Mouse (Mus musculus) forebrain, embryonic 11.5 days (tissue): ENCODE data around the gene Acss3. TPM values are rescaled to one million over a fixed set of nuclear protein-coding genes. Genes with fewer than 3 reads are reported as not detected.

Experiments
- ATAC-seq: fragments of 200-750 bp; cut with Nextera tagmentation; replicated peaks from 2 replicates; pipeline ENCODE4 v1.8.0; 2017; ENCODE audit warnings: moderate TSS enrichment; ENCODE audit not compliant: low FRiP score
- DNase-seq: peaks from one replicate; pipeline ENCODE4 v3.0.0-alpha.2; 2017; ENCODE audit warnings: low spot score
- H3K27ac ChIP-seq: fragments of 300-500 bp; sonication (generic); 2 replicates; pipeline ENCODE4 v1.5.1; 2014; ENCODE audit warnings: low read depth, low read length
- H3K27me3 ChIP-seq: fragments of 300-500 bp; sonication (generic); 2 replicates; pipeline ENCODE4 v1.6.1; 2014; ENCODE audit warnings: mild to moderate bottlenecking, low read length, mixed read lengths; ENCODE audit not compliant: control insufficient read depth, insufficient read depth
- H3K36me3 ChIP-seq: fragments of 300-500 bp; sonication (generic); 2 replicates; pipeline ENCODE4 v1.6.1; 2014; ENCODE audit warnings: mild to moderate bottlenecking, low read length, moderate library complexity, mixed read lengths; ENCODE audit not compliant: control insufficient read depth, insufficient read depth
- H3K4me1 ChIP-seq: fragments of 300-500 bp; sonication (generic); replicated peaks from 2 replicates; pipeline ENCODE4 v1.6.1; 2014; ENCODE audit warnings: low read length, mixed read lengths; ENCODE audit not compliant: control insufficient read depth, insufficient read depth
- H3K4me2 ChIP-seq: fragments of 300-500 bp; sonication (generic); 2 replicates; pipeline ENCODE4 v1.6.1; 2014; ENCODE audit warnings: low read depth, mild to moderate bottlenecking, low read length, moderate library complexity, mixed read lengths; ENCODE audit not compliant: severe bottlenecking
- H3K4me3 ChIP-seq: fragments of 300-500 bp; sonication (generic); 2 replicates; pipeline ENCODE4 v1.5.1; 2014; ENCODE audit warnings: low read depth, low read length
- H3K9ac ChIP-seq: fragments of 300-500 bp; sonication (generic); 2 replicates; pipeline ENCODE4 v1.6.1; 2014; ENCODE audit warnings: low read length
- H3K9me3 ChIP-seq: fragments of 300-500 bp; sonication (generic); 2 replicates; pipeline ENCODE4 v1.6.1; 2016; ENCODE audit warnings: low read length, mixed read lengths; ENCODE audit not compliant: control insufficient read depth
- WGBS: fragments of 180-500 bp; shearing (Covaris S2); extraction: QIAGEN DNeasy Blood & Tissue Kit; methylation state at CpG from one replicate; pipeline ENCODE4 v1.1.7; 2014; 5-methylcytosine and 5-hydroxymethylcytosine counted together
- polyA plus RNA-seq: library from polyadenylated mRNA; unstranded; fragments of >200 nt; fragmentation: Nextera tagmentation; extraction: Ambion mirVana; gene quantifications from 2 replicates; pipeline ENCODE4 v1.2.1, GENCODE M21; 2014

The Acss3 gene
- polyA plus RNA-seq, 1 experiment from 2014 or later, result 3.4 TPM

DNA sequence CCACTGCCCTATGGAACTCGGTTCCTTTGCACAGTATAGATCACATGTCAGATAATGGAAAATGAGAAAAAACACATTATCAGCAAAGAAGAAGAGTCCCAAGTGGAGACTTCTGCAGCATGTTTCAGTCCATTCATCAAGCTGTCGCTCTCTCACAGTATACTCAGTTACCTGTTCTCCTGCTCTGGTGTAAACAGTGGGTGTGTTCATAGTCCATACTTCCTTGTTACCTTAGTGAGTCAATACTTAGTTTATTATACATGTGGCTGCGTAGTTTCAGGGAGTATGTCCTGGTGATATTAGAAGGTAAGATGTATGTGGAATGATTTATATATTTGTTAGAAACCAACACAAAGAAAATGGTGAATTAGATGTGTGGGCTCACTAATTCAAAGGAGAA, 198.7 kb downstream of the Acss3 start:
- H3K9ac ChIP-seq, result no peak overlapping the region
- no peak for DNase-seq
- no peaks in the 10 kb centered on the region for H3K9me3 ChIP-seq
- no peak for ATAC-seq
- no peaks in the 10 kb centered on the region for H3K27me3 ChIP-seq
- H3K27ac ChIP-seq, result no peak overlapping the region
- no peaks in the 10 kb centered on the region for H3K36me3 ChIP-seq
- H3K4me3 ChIP-seq, result no peak overlapping the region
- H3K4me2 ChIP-seq, result no peak overlapping the region
- WGBS, result 97% methylated on average over 3 of the region's 3 CpGs
- H3K4me1 ChIP-seq, result no peaks in the 10 kb centered on the region

DNA sequence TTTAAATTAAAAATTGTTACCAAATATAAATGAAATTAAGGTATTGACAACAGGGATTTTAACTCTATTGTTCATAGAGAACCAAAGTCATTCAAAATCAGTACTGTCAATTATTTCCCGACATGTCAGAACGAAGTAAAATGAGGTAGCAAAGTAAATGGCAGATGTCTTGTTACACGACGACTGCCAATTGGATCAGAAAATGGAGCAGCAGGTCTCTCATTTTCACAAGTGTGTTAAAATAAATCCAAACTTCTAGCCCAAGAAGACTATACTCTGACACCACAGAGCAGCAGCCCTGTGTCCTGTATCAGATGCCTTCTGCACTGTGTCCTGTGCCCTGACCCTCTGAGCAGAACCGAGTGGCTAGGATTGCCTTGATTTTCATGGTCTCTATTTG, 199.1 kb downstream of the Acss3 start:
- Histone ChIP-seq H3K27ac (no peak overlapping the region), H3K36me3 (no peaks in the 10 kb centered on the region), H3K4me1 (no peaks in the 10 kb centered on the region), H3K27me3 (no peaks in the 10 kb centered on the region), H3K9me3 (no peaks in the 10 kb centered on the region), H3K4me3 (no peak overlapping the region), H3K9ac (no peak overlapping the region), H3K4me2 (no peak overlapping the region)
- WGBS, result 89% methylated on average over 5 of the region's 5 CpGs
- ATAC-seq, result no peak
- no peak for DNase-seq

DNA sequence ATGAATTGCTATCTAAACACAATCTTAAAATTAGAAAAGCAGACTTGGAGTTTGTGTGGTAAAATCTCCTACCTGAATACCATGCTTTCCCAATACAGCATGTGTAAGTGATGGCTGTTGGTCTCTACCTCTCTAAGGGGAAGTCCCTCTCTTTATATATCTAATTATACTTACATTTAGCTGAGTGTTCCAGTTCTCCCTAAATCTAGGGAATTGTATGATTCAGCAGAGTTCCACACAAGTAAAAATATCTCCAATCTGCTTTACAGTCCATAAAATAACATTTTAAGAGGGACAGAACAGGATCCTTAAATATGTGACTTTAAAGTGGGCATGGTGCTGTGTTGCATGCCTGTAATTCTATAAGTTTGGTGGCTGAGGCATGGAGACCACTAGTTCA, 208.6 kb downstream of the Acss3 start:
- Histone ChIP-seq H3K9ac (no peak overlapping the region), H3K4me1 (no peaks in the 10 kb centered on the region), H3K27ac (no peak overlapping the region), H3K4me2 (no peak overlapping the region), H3K27me3 (no peaks in the 10 kb centered on the region), H3K4me3 (no peak overlapping the region), H3K36me3 (no peaks in the 10 kb centered on the region), H3K9me3 (no peaks in the 10 kb centered on the region; the same call in 1 of the 2 replicates)
- DNase-seq, result no peak
- no peak for ATAC-seq

- H3K9ac ChIP-seq, result no peak overlapping the region
These were observed 209.2 kb downstream of the Acss3 start for GRCm38 (mm10) chr10:106914275-106914674.

DNA sequence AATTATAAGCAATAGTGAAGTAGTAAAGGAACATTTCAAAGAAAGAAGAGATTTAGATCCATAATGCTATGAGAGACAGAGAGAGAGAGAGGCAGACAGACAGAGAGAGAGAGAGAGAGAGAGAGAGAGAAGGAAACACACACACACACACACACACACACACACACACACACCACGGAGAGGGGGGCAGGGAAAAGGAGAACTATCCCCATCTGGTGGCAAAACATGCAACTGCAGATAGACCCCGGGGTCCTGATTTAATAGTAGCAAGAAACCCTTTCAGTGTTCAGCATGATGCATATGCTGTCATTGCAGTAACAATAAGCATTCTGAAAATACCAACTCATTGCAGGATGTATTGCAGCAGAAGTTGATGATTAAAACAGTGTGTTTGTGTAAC, 210.4 kb downstream of the Acss3 start:
- Histone ChIP-seq H3K9ac (no peak overlapping the region), H3K4me3 (no peak overlapping the region), H3K4me1 (no peaks in the 10 kb centered on the region), H3K36me3 (no peaks in the 10 kb centered on the region), H3K4me2 (no peak overlapping the region), H3K27me3 (no peaks in the 10 kb centered on the region), H3K27ac (no peak overlapping the region), H3K9me3 (no peaks in the 10 kb centered on the region; the same call in 1 of the 2 replicates)
- 23% methylated on average over 2 of the region's 2 CpGs for WGBS
- DNase-seq (peak; percentile 66), ATAC-seq (peak; percentile 70)

More at GRCm38 (mm10) chr10:106914275-106914674, 209.2 kb downstream of the Acss3 start:
- Histone ChIP-seq H3K4me3 (no peak overlapping the region), H3K36me3 (no peaks in the 10 kb centered on the region), H3K4me2 (no peak overlapping the region), H3K27ac (no peak overlapping the region), H3K27me3 (no peaks in the 10 kb centered on the region), H3K4me1 (no peaks in the 10 kb centered on the region), H3K9me3 (no peaks in the 10 kb centered on the region; the same call in 1 of the 2 replicates)
- no peak for DNase-seq
- ATAC-seq, result no peak

DNA sequence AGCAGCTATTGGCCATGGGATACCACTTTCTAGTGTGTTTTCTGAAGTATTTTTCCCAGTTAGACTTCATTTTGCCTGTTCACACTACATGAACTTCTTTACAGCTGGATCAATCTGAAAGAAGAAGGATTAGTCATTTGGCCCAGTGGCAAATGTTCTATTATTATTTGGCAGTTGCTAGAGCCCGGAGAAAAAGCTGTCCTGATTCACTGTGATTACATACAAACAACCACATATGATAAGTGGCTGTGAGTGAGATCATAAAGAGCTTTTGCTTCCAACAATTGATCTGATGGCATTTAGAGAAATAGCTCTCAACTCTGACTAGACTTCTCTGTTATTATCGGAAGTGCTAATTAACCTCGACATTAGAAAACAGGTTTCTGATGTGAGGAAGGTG, 213.4 kb downstream of the Acss3 start:
- 38% methylated on average over 3 of the region's 3 CpGs for WGBS
- DNase-seq, result no peak
- no peak for ATAC-seq

GRCm38 (mm10) chr10:106896351-106896750, 227.1 kb downstream of the Acss3 start:
- Histone ChIP-seq H3K9me3 (no peaks in the 10 kb centered on the region), H3K9ac (no peak overlapping the region), H3K27ac (no peak overlapping the region), H3K4me2 (no peak overlapping the region), H3K36me3 (no peaks in the 10 kb centered on the region), H3K4me3 (no peak overlapping the region), H3K4me1 (no peaks in the 10 kb centered on the region), H3K27me3 (no peaks in the 10 kb centered on the region)
- 43% methylated on average over 13 of the region's 13 CpGs for WGBS
- DNase-seq (peak; percentile 51), ATAC-seq (peak; percentile 71)

More for the DNA sequence above, 213.4 kb downstream of the Acss3 start:
- Histone ChIP-seq H3K9me3 (no peaks in the 10 kb centered on the region; the same call in 1 of the 2 replicates), H3K36me3 (no peaks in the 10 kb centered on the region), H3K4me2 (no peak overlapping the region), H3K27ac (no peak overlapping the region), H3K9ac (no peak overlapping the region), H3K4me3 (no peak overlapping the region), H3K4me1 (no peaks in the 10 kb centered on the region), H3K27me3 (no peaks in the 10 kb centered on the region)

Other genes starting within 250 kb of the Acss3 start
- 3.6 and 3.9 TPM in 2 replicates for gene Lin7a, start 148.0 kb upstream of the Acss3 start, polyA plus RNA-seq